Mouse (Mus musculus) limb, embryonic 11.5 days (tissue): ENCODE measurements at regions not wholly inside any gene's neighbourhood (a gene's known extent, or its start where the extent isn't known, plus 50 kb on each side); places are given as distances from the start of the nearest gene placed in this dataset.

Source experiments
- ATAC-seq: fragments of 200-750 bp; cut with Nextera tagmentation; 2 replicates; pipeline ENCODE4 v1.8.0; 2017; ENCODE audit warnings: low read depth; ENCODE audit not compliant: insufficient number of reproducible peaks, low FRiP score, low TSS enrichment
- DNase-seq: peaks from one replicate; pipeline ENCODE4 v3.0.0-alpha.2; 2015; ENCODE audit warnings: low spot score
- H3K27ac ChIP-seq: fragments of 300-500 bp; sonication (generic); replicated peaks from 2 replicates; pipeline ENCODE4 v1.5.1; 2014; ENCODE audit warnings: low read depth, mild to moderate bottlenecking, low read length
- H3K27me3 ChIP-seq: fragments of 300-500 bp; sonication (generic); 2 replicates; pipeline ENCODE4 v1.6.1; 2014; ENCODE audit warnings: mild to moderate bottlenecking, low read length, mixed read lengths; ENCODE audit not compliant: control insufficient read depth, insufficient read depth
- H3K36me3 ChIP-seq: fragments of 300-500 bp; sonication (generic); 2 replicates; pipeline ENCODE4 v1.6.1; 2014; ENCODE audit warnings: mild to moderate bottlenecking, low read length, moderate library complexity, mixed read lengths; ENCODE audit not compliant: control insufficient read depth, insufficient read depth
- H3K4me1 ChIP-seq: fragments of 300-500 bp; sonication (generic); 2 replicates; pipeline ENCODE4 v1.6.1; 2014; ENCODE audit warnings: low read length, mixed read lengths; ENCODE audit not compliant: control insufficient read depth, insufficient read depth
- H3K4me2 ChIP-seq: fragments of 300-500 bp; sonication (generic); 2 replicates; pipeline ENCODE4 v1.6.1; 2014; ENCODE audit warnings: low read depth, mild to moderate bottlenecking, moderate library complexity; ENCODE audit not compliant: severe bottlenecking
- H3K4me3 ChIP-seq: fragments of 300-500 bp; sonication (generic); 2 replicates; pipeline ENCODE4 v1.5.1; 2014; ENCODE audit warnings: low read depth, low read length
- H3K9ac ChIP-seq: fragments of 300-500 bp; sonication (generic); 2 replicates; pipeline ENCODE4 v1.6.1; 2014; ENCODE audit warnings: mild to moderate bottlenecking, low read length
- H3K9me3 ChIP-seq: fragments of 300-500 bp; sonication (generic); 2 replicates; pipeline ENCODE4 v1.6.1; 2016; ENCODE audit warnings: low read length; ENCODE audit not compliant: control insufficient read depth
- WGBS: fragments of 180-500 bp; shearing (Covaris S2); extraction: QIAGEN DNeasy Blood & Tissue Kit; methylation state at CpG from one replicate; pipeline ENCODE4 v1.1.7; 2014; 5-methylcytosine and 5-hydroxymethylcytosine counted together

- Histone ChIP-seq H3K9ac (no peak overlapping the region), H3K4me2 (no peak overlapping the region), H3K27ac (no peak overlapping the region), H3K4me1 (no peaks in the 10 kb centered on the region), H3K36me3 (no peaks in the 10 kb centered on the region), H3K4me3 (no peak overlapping the region), H3K9me3 (no peaks in the 10 kb centered on the region), H3K27me3 (no peaks in the 10 kb centered on the region)
- WGBS: 90% methylated on average over 4 of the region's 4 CpGs
- ATAC-seq: no peak
- DNase-seq: no peak
These were observed 350.2 kb downstream of the Ankrd50 start for GRCm38 (mm10) chr3:38134425-38134824.

- no peak overlapping the region for H3K9ac ChIP-seq
- H3K36me3 ChIP-seq: no peaks in the 10 kb centered on the region
- no peaks in the 10 kb centered on the region for H3K27me3 ChIP-seq
- no peak for DNase-seq
- no peaks in the 10 kb centered on the region for H3K9me3 ChIP-seq
- no peak overlapping the region for H3K4me2 ChIP-seq
- no peak for ATAC-seq
- H3K4me1 ChIP-seq: no peaks in the 10 kb centered on the region
- H3K4me3 ChIP-seq: no peak overlapping the region
- WGBS: 92% methylated on average over 3 of the region's 3 CpGs
- no peak overlapping the region for H3K27ac ChIP-seq
These were observed 352.8 kb downstream of the Ankrd50 start for GRCm38 (mm10) chr3:38131887-38132220.

GRCm38 (mm10) chr3:38131176-38131886, 353.3 kb downstream of the Ankrd50 start:
- H3K4me2 ChIP-seq: no peak overlapping the region
- H3K36me3 ChIP-seq: no peaks in the 10 kb centered on the region
- H3K9me3 ChIP-seq: no peaks in the 10 kb centered on the region
- H3K9ac ChIP-seq: no peak overlapping the region
- 92% methylated on average over 12 of the region's 12 CpGs for WGBS
- DNase-seq (no peak), ATAC-seq (no peak)
- no peak overlapping the region for H3K4me3 ChIP-seq
- H3K27ac ChIP-seq: no peak overlapping the region
- no peaks in the 10 kb centered on the region for H3K27me3 ChIP-seq
- H3K4me1 ChIP-seq: no peaks in the 10 kb centered on the region

DNA sequence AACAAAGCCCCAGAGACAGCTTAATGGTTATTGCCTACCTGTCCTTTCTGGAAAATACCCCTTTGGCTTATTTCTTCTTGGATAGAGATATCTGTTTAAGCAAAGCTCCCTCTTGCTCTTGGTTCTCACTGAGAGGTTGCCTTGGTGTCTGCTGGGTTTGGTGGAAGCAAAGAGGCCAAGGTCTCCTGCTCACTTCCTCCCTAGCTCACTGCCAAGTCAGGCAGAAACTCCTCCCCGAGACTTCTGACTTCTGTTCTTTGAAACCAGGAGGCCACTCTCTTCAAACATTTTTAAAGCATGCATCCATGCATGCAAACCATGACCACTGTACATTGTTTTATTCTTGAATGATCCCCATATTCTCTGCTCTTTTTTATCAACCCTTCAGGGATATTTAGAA, 354.6 kb downstream of the Ankrd50 start:
- WGBS: 74% methylated on average over 1 of the region's 1 CpGs
- Histone ChIP-seq H3K36me3 (no peaks in the 10 kb centered on the region), H3K4me2 (no peak overlapping the region), H3K4me3 (no peak overlapping the region), H3K4me1 (no peaks in the 10 kb centered on the region), H3K27me3 (no peaks in the 10 kb centered on the region), H3K9ac (no peak overlapping the region), H3K27ac (no peak overlapping the region), H3K9me3 (no peaks in the 10 kb centered on the region)
- ATAC-seq: no peak
- no peak for DNase-seq

- H3K36me3 ChIP-seq: no peaks in the 10 kb centered on the region
- H3K4me1 ChIP-seq: no peaks in the 10 kb centered on the region
- H3K9me3 ChIP-seq: no peaks in the 10 kb centered on the region
- H3K9ac ChIP-seq: no peak overlapping the region
- no peak for DNase-seq
- H3K4me3 ChIP-seq: no peak overlapping the region
- H3K4me2 ChIP-seq: no peak overlapping the region
- no peak for ATAC-seq
- H3K27me3 ChIP-seq: no peaks in the 10 kb centered on the region
- H3K27ac ChIP-seq: no peak overlapping the region
- 78% methylated on average over 2 of the region's 2 CpGs for WGBS
These were observed 355.5 kb downstream of the Ankrd50 start for GRCm38 (mm10) chr3:38129167-38129500.

- H3K4me1 ChIP-seq: no peaks in the 10 kb centered on the region
These were observed 356.0 kb downstream of the Ankrd50 start for GRCm38 (mm10) chr3:38128486-38129166.

GRCm38 (mm10) chr3:38116071-38116787, 368.4 kb downstream of the Ankrd50 start:
- no peak for ATAC-seq
- DNase-seq: no peak
- Histone ChIP-seq H3K4me3 (no peak overlapping the region), H3K4me2 (no peak overlapping the region), H3K27ac (no peak overlapping the region), H3K4me1 (no peaks in the 10 kb centered on the region), H3K36me3 (no peaks in the 10 kb centered on the region), H3K9ac (no peak overlapping the region), H3K27me3 (no peaks in the 10 kb centered on the region), H3K9me3 (no peaks in the 10 kb centered on the region)
- WGBS: 54% methylated on average over 7 of the region's 7 CpGs

More at GRCm38 (mm10) chr3:38128486-38129166, 356.0 kb downstream of the Ankrd50 start:
- H3K4me3 ChIP-seq: no peak overlapping the region
- H3K36me3 ChIP-seq: no peaks in the 10 kb centered on the region
- no peak overlapping the region for H3K27ac ChIP-seq
- DNase-seq: no peak
- no peak overlapping the region for H3K4me2 ChIP-seq
- no peak for ATAC-seq
- WGBS: 87% methylated on average over 5 of the region's 5 CpGs
- H3K27me3 ChIP-seq: no peaks in the 10 kb centered on the region
- H3K9ac ChIP-seq: no peak overlapping the region
- no peaks in the 10 kb centered on the region for H3K9me3 ChIP-seq

- no peaks in the 10 kb centered on the region for H3K36me3 ChIP-seq
- 85% methylated on average over 3 of the region's 3 CpGs for WGBS
- H3K9me3 ChIP-seq: no peaks in the 10 kb centered on the region
- H3K4me2 ChIP-seq: no peak overlapping the region
- DNase-seq (no peak), ATAC-seq (no peak)
- no peak overlapping the region for H3K4me3 ChIP-seq
- no peak overlapping the region for H3K27ac ChIP-seq
- no peaks in the 10 kb centered on the region for H3K4me1 ChIP-seq
- H3K27me3 ChIP-seq: no peaks in the 10 kb centered on the region
- H3K9ac ChIP-seq: no peak overlapping the region
These were observed 372.1 kb downstream of the Ankrd50 start for GRCm38 (mm10) chr3:38112568-38112967.
